Mouse (Mus musculus): ENCODE measurements around the gene Hnrnpab.

- TF ChIP-seq EP300 (IDR thresholded peaks at IDR 0.05; ENCODE audit: insufficient read depth, low read depth, low read length), result no peak
- no peak for TF ChIP-seq POLR2A (IDR thresholded peaks at IDR 0.05; ENCODE audit: insufficient read depth, low read length)
- TF ChIP-seq CTCF (IDR thresholded peaks at IDR 0.05; ENCODE audit: low read depth, low read length), result no peak
These were observed 570 bp upstream of the Hnrnpab start for GRCm38 (mm10) chr11:51607096-51607738.
